Mouse (Mus musculus) cerebellum, postnatal 25 days (tissue): ENCODE results near the gene Rab11fip5.

Experiments used
- DNase-seq, 2 experiments: peaks; one replicate each; pipeline ENCODE4 v3.0.0; 2021; ENCODE audit warnings: mixed read lengths in 2 of 2

Gene Rab11fip5

GRCm38 (mm10) chr6:85307894-85308293 is 66.5 kb downstream of the Rab11fip5 start:
- DNase-seq: peak; percentile 45 to 55

GRCm38 (mm10) chr6:85306375-85306774 is 68.1 kb downstream of the Rab11fip5 start:
- no peak for DNase-seq

GRCm38 (mm10) chr6:85305826-85306225 is 68.6 kb downstream of the Rab11fip5 start:
- DNase-seq: no peak

- no peak for DNase-seq
These were observed 69.5 kb downstream of the Rab11fip5 start for GRCm38 (mm10) chr6:85304966-85305365.

GRCm38 (mm10) chr6:85302326-85303055 is 71.9 kb downstream of the Rab11fip5 start:
- DNase-seq: peak; percentile 69 to 77

- DNase-seq: peak; percentile 58 to 68
These were observed 78.9 kb downstream of the Rab11fip5 start for GRCm38 (mm10) chr6:85295384-85296167.

- no peak for DNase-seq
These were observed 80.4 kb downstream of the Rab11fip5 start for GRCm38 (mm10) chr6:85294004-85294379.

- DNase-seq: peak; percentile 24 to 34
These were observed 81.0 kb downstream of the Rab11fip5 start for GRCm38 (mm10) chr6:85293255-85294003.

- no peak for DNase-seq
These were observed 83.3 kb downstream of the Rab11fip5 start for GRCm38 (mm10) chr6:85290869-85291824.

GRCm38 (mm10) chr6:85288193-85288857 is 86.1 kb downstream of the Rab11fip5 start:
- DNase-seq: no peak

GRCm38 (mm10) chr6:85286283-85287047 is 88.0 kb downstream of the Rab11fip5 start:
- DNase-seq: no peak
